Mouse (Mus musculus): ENCODE results near the gene Ptprd. TPM values are rescaled to one million over a fixed set of nuclear protein-coding genes. Genes with fewer than 3 reads are reported as not detected.
"Not testable (repeated sequence)": the region's sequence is repeated elsewhere in the genome, so short reads cannot be mapped to it uniquely, and the experiment has no call there.

Ptprd gene
- total and polyA plus RNA-seq, 3 experiments: 0.30 to 0.66 TPM; not detected in 1

DNA sequence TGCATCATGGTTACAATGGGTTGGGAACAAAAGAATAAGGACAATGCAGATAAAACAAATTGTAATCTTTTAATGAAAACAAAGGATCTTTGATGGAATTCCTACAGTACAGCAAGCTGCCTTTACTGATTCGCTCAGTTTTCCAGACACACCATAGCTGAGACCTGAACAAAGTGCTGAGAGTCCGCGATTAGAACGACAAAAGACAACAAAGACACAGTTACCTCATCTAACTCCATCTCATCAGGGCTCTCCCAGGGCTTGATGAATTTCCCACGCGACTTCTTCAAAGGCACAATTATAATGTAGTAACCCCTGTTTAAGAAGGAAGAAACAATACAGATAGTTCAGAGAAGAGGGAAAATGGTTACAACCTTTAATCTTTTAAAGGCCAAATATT lies 2140.0 kb downstream of the Ptprd start:
- H3K4me1 ChIP-seq (ENCODE audit: insufficient read depth, low read depth, low read length): peaks cover 9% of the 10 kb centered on the region
- ATAC-seq (ENCODE audit: extremely low read depth, insufficient number of reproducible peaks, low FRiP score, poor library complexity, severe bottlenecking) (no peak), DNase-seq (ENCODE audit: low spot score) (no peak)
- TF ChIP-seq POLR2AphosphoS5 (IDR thresholded peaks at IDR 0.05; ENCODE audit: insufficient replicate concordance, low read depth, low read length) (no peak), TAL1 (conservative IDR thresholded peaks at IDR 0.05; ENCODE audit: low read depth, low read length) (no peak), CTCF (IDR thresholded peaks at IDR 0.05; ENCODE audit: low read depth, low read length) (no peak), GATA1 (IDR thresholded peaks at IDR 0.05; ENCODE audit: borderline replicate concordance, low read length) (no peak), GATA2 (IDR thresholded peaks at IDR 0.05; ENCODE audit: borderline replicate concordance, low read depth, low read length) (no peak)
- no peaks in the 10 kb centered on the region for H3K36me3 ChIP-seq (replicated peaks)
- H3K4me3 ChIP-seq (ENCODE audit: low read depth, low read length): no peak overlapping the region
- no peaks in the 10 kb centered on the region for H3K9me3 ChIP-seq (replicated peaks)
- peaks cover 2% of the 10 kb centered on the region for H3K27me3 ChIP-seq (ENCODE audit: insufficient read depth, low read length)

DNA sequence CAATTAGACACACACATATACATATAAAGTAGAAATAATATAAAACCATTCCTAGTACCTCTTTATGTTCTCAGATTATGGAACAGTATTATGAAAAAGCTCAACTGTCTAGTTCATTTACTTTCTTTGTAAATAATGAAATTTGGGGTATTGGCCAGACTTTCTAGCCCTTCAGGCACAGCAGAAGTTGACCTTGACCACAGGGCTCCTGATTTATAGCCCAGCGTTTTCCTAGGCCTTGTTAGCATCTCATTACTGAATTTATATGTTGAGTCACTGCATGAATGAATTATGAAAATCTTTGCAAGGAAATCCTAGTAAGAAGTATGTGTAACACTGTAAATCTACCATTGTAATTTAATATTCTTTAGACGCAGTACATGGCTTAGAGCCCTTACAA lies 2154.9 kb downstream of the Ptprd start:
- no peak for ATAC-seq (ENCODE audit: extremely low read depth, insufficient number of reproducible peaks, low FRiP score, poor library complexity, severe bottlenecking)

DNA sequence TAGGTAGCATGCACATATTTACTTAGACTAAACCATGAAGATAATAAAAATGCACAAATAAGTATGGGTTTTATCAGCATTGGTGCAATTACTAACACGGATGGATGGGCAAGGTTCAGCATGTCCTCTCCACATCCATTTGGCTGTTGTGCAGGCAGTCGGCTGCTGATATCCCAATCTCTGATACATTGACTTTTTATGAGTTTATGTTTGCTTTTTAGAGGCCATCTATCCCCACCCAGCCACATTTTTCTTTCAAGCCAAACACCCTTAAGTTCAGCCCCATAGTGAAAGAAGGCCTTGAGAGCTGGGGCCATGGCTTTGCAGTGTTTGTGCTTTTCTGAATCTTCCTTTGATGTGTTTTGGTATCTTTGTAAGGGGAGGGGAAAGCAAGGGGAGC lies 2166.1 kb downstream of the Ptprd start:
- H3K4me1 ChIP-seq (ENCODE audit: insufficient read depth, low read depth, low read length): no peaks in the 10 kb centered on the region; the same call in 1 of the 2 replicates
- no peak overlapping the region for H3K4me3 ChIP-seq (ENCODE audit: low read depth, low read length)
- DNase-seq (ENCODE audit: low spot score): no peak
- no peaks in the 10 kb centered on the region for H3K36me3 ChIP-seq (replicated peaks)
- H3K9me3 ChIP-seq (replicated peaks): no peaks in the 10 kb centered on the region
- no peak for TF ChIP-seq GATA1 (IDR thresholded peaks at IDR 0.05; ENCODE audit: borderline replicate concordance, low read length)
- TF ChIP-seq POLR2AphosphoS5 (IDR thresholded peaks at IDR 0.05; ENCODE audit: insufficient replicate concordance, low read depth, low read length): no peak
- no peak for TF ChIP-seq CTCF (IDR thresholded peaks at IDR 0.05; ENCODE audit: low read depth, low read length)
- TF ChIP-seq GATA2 (IDR thresholded peaks at IDR 0.05; ENCODE audit: borderline replicate concordance, low read depth, low read length): no peak
- TF ChIP-seq TAL1 (conservative IDR thresholded peaks at IDR 0.05; ENCODE audit: low read depth, low read length): no peak
- no peaks in the 10 kb centered on the region for H3K27me3 ChIP-seq (ENCODE audit: insufficient read depth, low read length)
- no peak for ATAC-seq (ENCODE audit: extremely low read depth, insufficient number of reproducible peaks, low FRiP score, poor library complexity, severe bottlenecking)

More for the DNA sequence above, 2154.9 kb downstream of the Ptprd start:
- TF ChIP-seq GATA2 (IDR thresholded peaks at IDR 0.05; ENCODE audit: borderline replicate concordance, low read depth, low read length) (no peak), CTCF (IDR thresholded peaks at IDR 0.05; ENCODE audit: low read depth, low read length) (no peak), POLR2AphosphoS5 (IDR thresholded peaks at IDR 0.05; ENCODE audit: insufficient replicate concordance, low read depth, low read length) (no peak), GATA1 (IDR thresholded peaks at IDR 0.05; ENCODE audit: borderline replicate concordance, low read length) (no peak), TAL1 (conservative IDR thresholded peaks at IDR 0.05; ENCODE audit: low read depth, low read length) (no peak)
- Histone ChIP-seq H3K27me3 (ENCODE audit: insufficient read depth, low read length) (no peaks in the 10 kb centered on the region), H3K36me3 (replicated peaks) (no peaks in the 10 kb centered on the region), H3K4me1 (ENCODE audit: insufficient read depth, low read depth, low read length) (no peaks in the 10 kb centered on the region), H3K9me3 (replicated peaks) (no peaks in the 10 kb centered on the region), H3K4me3 (ENCODE audit: low read depth, low read length) (no peak overlapping the region)
- DNase-seq (ENCODE audit: low spot score): no peak

DNA sequence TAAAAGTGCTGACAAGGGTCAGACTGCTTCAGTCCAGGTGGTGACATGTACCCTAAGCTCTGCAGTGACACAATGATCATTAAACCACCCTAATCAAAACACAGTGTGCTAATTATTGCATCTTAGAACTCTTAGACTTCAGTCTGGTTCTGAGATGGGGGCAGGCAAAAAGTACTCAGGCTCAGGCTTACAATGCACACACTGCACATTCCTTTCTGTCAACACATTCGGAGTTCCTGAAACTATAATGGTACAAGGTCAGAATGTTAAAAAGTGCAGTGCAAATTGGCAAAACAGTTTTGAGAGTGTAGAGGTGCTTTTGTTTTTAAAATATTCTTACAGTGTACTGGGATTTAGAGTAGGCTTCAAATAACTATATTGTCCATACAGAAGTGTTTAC lies 2167.0 kb downstream of the Ptprd start:
- Histone ChIP-seq H3K4me3 (ENCODE audit: low read depth, low read length) (no peak overlapping the region), H3K9me3 (replicated peaks) (no peaks in the 10 kb centered on the region), H3K4me1 (ENCODE audit: insufficient read depth, low read depth, low read length) (no peaks in the 10 kb centered on the region; the same call in 1 of the 2 replicates), H3K27me3 (ENCODE audit: insufficient read depth, low read length) (no peaks in the 10 kb centered on the region), H3K36me3 (replicated peaks) (no peaks in the 10 kb centered on the region)
- ATAC-seq (ENCODE audit: extremely low read depth, insufficient number of reproducible peaks, low FRiP score, poor library complexity, severe bottlenecking) (no peak), DNase-seq (ENCODE audit: low spot score) (no peak)
- TF ChIP-seq POLR2AphosphoS5 (IDR thresholded peaks at IDR 0.05; ENCODE audit: insufficient replicate concordance, low read depth, low read length) (no peak), GATA2 (IDR thresholded peaks at IDR 0.05; ENCODE audit: borderline replicate concordance, low read depth, low read length) (no peak), CTCF (IDR thresholded peaks at IDR 0.05; ENCODE audit: low read depth, low read length) (no peak), GATA1 (IDR thresholded peaks at IDR 0.05; ENCODE audit: borderline replicate concordance, low read length) (no peak), TAL1 (conservative IDR thresholded peaks at IDR 0.05; ENCODE audit: low read depth, low read length) (no peak)

DNA sequence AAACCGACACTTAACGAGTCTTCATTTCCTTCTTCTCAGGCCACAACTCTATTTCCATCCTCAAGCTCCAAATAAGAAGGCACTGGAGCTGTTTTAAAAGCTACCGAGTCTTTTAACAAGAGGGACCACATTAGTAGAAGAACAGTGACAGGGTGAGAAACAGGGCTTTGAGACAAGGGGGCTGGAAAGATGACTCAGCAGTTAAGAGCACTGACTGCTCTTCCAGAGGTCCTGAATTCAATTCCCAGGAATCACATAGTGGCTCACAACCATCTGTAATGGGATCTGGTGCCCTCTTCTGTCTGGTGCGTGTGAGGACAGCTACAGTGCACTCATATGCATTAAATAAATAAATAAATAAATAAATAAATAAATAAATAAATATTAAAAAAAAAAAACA lies 2174.6 kb downstream of the Ptprd start:
- H3K4me1 ChIP-seq (ENCODE audit: insufficient read depth, low read depth, low read length); H3K9me3 ChIP-seq (replicated peaks); ATAC-seq (ENCODE audit: extremely low read depth, insufficient number of reproducible peaks, low FRiP score, poor library complexity, severe bottlenecking); H3K4me3 ChIP-seq (ENCODE audit: low read depth, low read length); H3K27me3 ChIP-seq (ENCODE audit: insufficient read depth, low read length); DNase-seq (ENCODE audit: low spot score); H3K36me3 ChIP-seq (replicated peaks): not testable (repeated sequence)

DNA sequence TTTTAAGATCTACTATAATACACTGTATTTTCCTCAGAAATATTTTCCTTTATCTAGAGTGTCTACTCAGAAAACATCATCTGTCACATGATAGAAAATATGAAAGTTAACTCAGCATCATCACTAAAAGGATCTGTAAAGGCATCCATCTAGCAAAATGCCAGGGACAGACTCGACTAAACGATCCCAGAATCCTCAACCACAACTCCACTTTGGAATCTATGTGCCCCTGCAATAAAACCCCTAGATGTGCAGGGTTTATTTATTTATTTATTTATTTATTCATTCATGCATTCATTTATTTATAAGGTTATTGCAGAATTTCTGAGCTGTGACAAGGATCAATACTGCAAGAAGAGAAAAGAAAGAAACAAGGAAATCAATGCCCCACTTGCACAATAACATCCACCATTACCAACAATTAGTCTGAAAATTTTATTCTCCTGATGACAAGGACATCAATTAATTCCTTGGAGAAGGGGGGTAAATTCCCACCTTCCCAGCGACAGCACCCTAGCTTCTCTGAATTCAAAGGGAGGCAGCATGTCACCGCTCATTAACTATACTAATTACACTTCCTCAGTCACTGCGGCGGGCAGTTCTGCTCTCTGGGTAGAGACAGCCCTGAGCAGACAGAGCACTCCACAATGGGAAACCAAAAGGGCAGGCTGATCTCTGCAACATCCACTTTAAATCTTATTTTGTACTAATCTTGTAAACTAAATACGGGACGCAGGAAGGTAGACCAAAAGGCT lies 2186.0 kb downstream of the Ptprd start:
- Histone ChIP-seq H3K9me3 (replicated peaks) (no peaks in the 10 kb centered on the region), H3K4me3 (ENCODE audit: low read depth, low read length) (no peak overlapping the region), H3K27me3 (ENCODE audit: insufficient read depth, low read length) (no peaks in the 10 kb centered on the region), H3K4me1 (ENCODE audit: insufficient read depth, low read depth, low read length) (peaks cover 4% of the 10 kb centered on the region; the same call in 1 of the 2 replicates), H3K36me3 (replicated peaks) (no peaks in the 10 kb centered on the region)
- DNase-seq (ENCODE audit: low spot score): no peak
- no peak for TF ChIP-seq GATA2 (IDR thresholded peaks at IDR 0.05; ENCODE audit: borderline replicate concordance, low read depth, low read length)
- no peak for TF ChIP-seq GATA1 (IDR thresholded peaks at IDR 0.05; ENCODE audit: borderline replicate concordance, low read length)
- no peak for TF ChIP-seq POLR2AphosphoS5 (IDR thresholded peaks at IDR 0.05; ENCODE audit: insufficient replicate concordance, low read depth, low read length)
- no peak for TF ChIP-seq TAL1 (conservative IDR thresholded peaks at IDR 0.05; ENCODE audit: low read depth, low read length)
- TF ChIP-seq CTCF (IDR thresholded peaks at IDR 0.05; ENCODE audit: low read depth, low read length): no peak
- no peak for ATAC-seq (ENCODE audit: extremely low read depth, insufficient number of reproducible peaks, low FRiP score, poor library complexity, severe bottlenecking)

Measured in G1E (cell line).